Mouse (Mus musculus): ENCODE results near the gene Lcmt2. TPM values are rescaled to one million over a fixed set of nuclear protein-coding genes. Genes with fewer than 3 reads are reported as not detected.

Lcmt2 gene
- polyA plus RNA-seq (2017; shearing (Covaris generic)) = 10 to 100 TPM; 17.9 to 19.7 TPM

GRCm38 (mm10) chr2:121140018-121140882, at the start of gene Lcmt2, which contains the start of gene Adal:
TSS of gene Lcmt2 (minus strand) at chr2:121140653.
TSS of gene Adal (plus strand) at chr2:121140428.

GRCm38 (mm10) chr2:121170980-121171742, 30.7 kb upstream of the Lcmt2 start, which contains the start of gene Zscan29:
TSS of gene Zscan29 (minus strand) at chr2:121171125.

GRCm38 (mm10) chr2:121170481-121170971, 30.1 kb upstream of the Lcmt2 start, which contains the start of gene Tubgcp4:
TSS of gene Tubgcp4 (plus strand) at chr2:121170654.

GRCm38 (mm10) chr2:121109695-121110094, 30.8 kb downstream of the Lcmt2 start, which contains the start of gene Tgm7:
TSS of gene Tgm7 (minus strand) at chr2:121109795.

GRCm38 (mm10) chr2:121085480-121086185, 54.8 kb downstream of the Lcmt2 start, which contains the start of gene Tgm5:
TSS of gene Tgm5 (minus strand) at chr2:121085841.

Other genes starting within 250 kb of the Lcmt2 start
- gene Ubr1, start 169.9 kb downstream of the Lcmt2 start, polyA plus RNA-seq (2017; shearing (Covaris generic)) = 10 to 100 TPM; 40.6 to 50.9 TPM
- 10 to 100 TPM; 21.8 to 25.6 TPM for gene Tmem62, start 163.6 kb downstream of the Lcmt2 start, polyA plus RNA-seq (2017; shearing (Covaris generic))
- 100 to 1,000 TPM; 132 to 161 TPM for gene Ccndbp1, start 132.2 kb downstream of the Lcmt2 start, polyA plus RNA-seq (2017; shearing (Covaris generic))
- 1 to 10 TPM in 1 of 2 experiments, not detected in 1; 1.2 TPM for gene Epb42, start 103.6 kb downstream of the Lcmt2 start, polyA plus RNA-seq (2017; shearing (Covaris generic))
- gene Tgm5, start 54.8 kb downstream of the Lcmt2 start, polyA plus RNA-seq (2017; shearing (Covaris generic)) = under 1 TPM in 1 of 2 experiments, not detected in 1; 0.31 TPM
- gene Tgm7, start 30.9 kb downstream of the Lcmt2 start, polyA plus RNA-seq (2017; shearing (Covaris generic)) = under 1 TPM in 1 of 2 experiments, not detected in 1; 0.10 TPM
- gene Adal, start 225 bp downstream of the Lcmt2 start, polyA plus RNA-seq (2017; shearing (Covaris generic)) = 10 to 100 TPM; 16.4 to 20.5 TPM
- gene Tubgcp4, start 30.0 kb upstream of the Lcmt2 start, polyA plus RNA-seq (2017; shearing (Covaris generic)) = 10 to 100 TPM; 74.4 to 82.9 TPM
- 10 to 100 TPM; 27.1 to 45.5 TPM for gene Zscan29, start 30.5 kb upstream of the Lcmt2 start, polyA plus RNA-seq (2017; shearing (Covaris generic))
- 10 to 100 TPM; 28.1 to 45.6 TPM for gene Trp53bp1, start 130.8 kb upstream of the Lcmt2 start, polyA plus RNA-seq (2017; shearing (Covaris generic))
- under 1 TPM; 0.01 to 0.14 TPM for gene Map1a, start 148.9 kb upstream of the Lcmt2 start, polyA plus RNA-seq (2017; shearing (Covaris generic))
- gene Ppip5k1, start 214.7 kb upstream of the Lcmt2 start, polyA plus RNA-seq (2017; shearing (Covaris generic)) = 10 to 100 TPM in 1 of 2 experiments, 1 to 10 TPM in 1; 8.9 to 11.3 TPM
- gene Ckmt1, start 217.1 kb upstream of the Lcmt2 start, polyA plus RNA-seq (2017; shearing (Covaris generic)) = under 1 TPM in 1 of 2 experiments, not detected in 1; 0.27 TPM
- gene Strc, start 246.5 kb upstream of the Lcmt2 start, polyA plus RNA-seq (2017; shearing (Covaris generic)) = under 1 TPM; 0.07 to 0.12 TPM